Mouse (Mus musculus): ENCODE data around the gene Kctd6.

The Kctd6 gene

GRCm38 (mm10) chr14:8214299-8215207, 613 bp downstream of the Kctd6 start:
- no peak for DNase-seq (ENCODE audit: extremely low read depth, low read depth)

GRCm38 (mm10) chr14:8215208-8215778, 1.4 kb downstream of the Kctd6 start:
- no peak for DNase-seq (ENCODE audit: extremely low read depth, low read depth)

GRCm38 (mm10) chr14:8216100-8216499, 2.2 kb downstream of the Kctd6 start:
- peak; percentile 77 for DNase-seq (ENCODE audit: extremely low read depth, low read depth)

- no peak for DNase-seq (ENCODE audit: extremely low read depth, low read depth)
These were observed 4.3 kb downstream of the Kctd6 start for GRCm38 (mm10) chr14:8218238-8218637.

- no peak for DNase-seq (ENCODE audit: extremely low read depth, low read depth)
These were observed 4.9 kb downstream of the Kctd6 start for GRCm38 (mm10) chr14:8218730-8219380.

GRCm38 (mm10) chr14:8219876-8220275, 5.9 kb downstream of the Kctd6 start:
- no peak for DNase-seq (ENCODE audit: extremely low read depth, low read depth)

GRCm38 (mm10) chr14:8220306-8220705, 6.4 kb downstream of the Kctd6 start:
- no peak for DNase-seq (ENCODE audit: extremely low read depth, low read depth)

- DNase-seq (ENCODE audit: extremely low read depth, low read depth): no peak
These were observed 7.0 kb downstream of the Kctd6 start for GRCm38 (mm10) chr14:8220912-8221311.

GRCm38 (mm10) chr14:8222561-8222960, 8.6 kb downstream of the Kctd6 start:
- no peak for DNase-seq (ENCODE audit: extremely low read depth, low read depth)

- DNase-seq (ENCODE audit: extremely low read depth, low read depth): peak; percentile 71
These were observed 9.8 kb downstream of the Kctd6 start for GRCm38 (mm10) chr14:8223506-8224293.

- no peak for DNase-seq (ENCODE audit: extremely low read depth, low read depth)
These were observed 10.9 kb downstream of the Kctd6 start for GRCm38 (mm10) chr14:8224805-8225204.

GRCm38 (mm10) chr14:8229367-8230019, 15.6 kb downstream of the Kctd6 start:
- DNase-seq (ENCODE audit: extremely low read depth, low read depth): no peak

- no peak for DNase-seq (ENCODE audit: extremely low read depth, low read depth)
These were observed 18.4 kb downstream of the Kctd6 start for GRCm38 (mm10) chr14:8232155-8232910.

- peak; percentile 71 for DNase-seq (ENCODE audit: extremely low read depth, low read depth)
These were observed 19.3 kb downstream of the Kctd6 start for GRCm38 (mm10) chr14:8233252-8233651.

GRCm38 (mm10) chr14:8241816-8242215, 27.9 kb downstream of the Kctd6 start:
- no peak for DNase-seq (ENCODE audit: extremely low read depth, low read depth)

- no peak for DNase-seq (ENCODE audit: extremely low read depth, low read depth)
These were observed 28.5 kb downstream of the Kctd6 start for GRCm38 (mm10) chr14:8242388-8242920.

GRCm38 (mm10) chr14:8243136-8243888, 29.4 kb downstream of the Kctd6 start:
- no peak for DNase-seq (ENCODE audit: extremely low read depth, low read depth)

GRCm38 (mm10) chr14:8244211-8244611, 30.3 kb downstream of the Kctd6 start:
- DNase-seq (ENCODE audit: extremely low read depth, low read depth): no peak

GRCm38 (mm10) chr14:8246878-8247277, 32.9 kb downstream of the Kctd6 start:
- DNase-seq (ENCODE audit: extremely low read depth, low read depth): no peak
